Mouse (Mus musculus): ENCODE data around the gene Prkci.

- TF ChIP-seq CTCF (IDR thresholded peaks at IDR 0.05; ENCODE audit: low read depth) (no peak), EP300 (IDR thresholded peaks at IDR 0.05; ENCODE audit: low read depth) (no peak)
Measured at GRCm38 (mm10) chr3:31014374-31014773, 18.8 kb downstream of the Prkci start.
